Mouse (Mus musculus) brain, embryonic 14.5 days (tissue): ENCODE measurements around the gene Vmn1r139.
"Not testable (repeated sequence)": the region's sequence is repeated elsewhere in the genome, so short reads cannot be mapped to it uniquely, and the experiment has no call there.

Experiments
- CTCF ChIP-seq: fragments of 200-500 bp; IDR thresholded peaks from 2 replicates; pipeline ENCODE4 v1.5.1; 2012; ENCODE audit warnings: inconsistent platforms, mild to moderate bottlenecking, moderate library complexity, borderline replicate concordance; ENCODE audit not compliant: insufficient read depth, insufficient read length; ENCODE audit errors: extremely low read depth
- POLR2A ChIP-seq: fragments of 200-500 bp; IDR thresholded peaks from 2 replicates; pipeline ENCODE4 v1.6.1; 2012; ENCODE audit warnings: mild to moderate bottlenecking, inconsistent platforms, borderline replicate concordance; ENCODE audit not compliant: poor library complexity, insufficient read depth, insufficient read length, severe bottlenecking; ENCODE audit errors: extremely low read depth

DNA sequence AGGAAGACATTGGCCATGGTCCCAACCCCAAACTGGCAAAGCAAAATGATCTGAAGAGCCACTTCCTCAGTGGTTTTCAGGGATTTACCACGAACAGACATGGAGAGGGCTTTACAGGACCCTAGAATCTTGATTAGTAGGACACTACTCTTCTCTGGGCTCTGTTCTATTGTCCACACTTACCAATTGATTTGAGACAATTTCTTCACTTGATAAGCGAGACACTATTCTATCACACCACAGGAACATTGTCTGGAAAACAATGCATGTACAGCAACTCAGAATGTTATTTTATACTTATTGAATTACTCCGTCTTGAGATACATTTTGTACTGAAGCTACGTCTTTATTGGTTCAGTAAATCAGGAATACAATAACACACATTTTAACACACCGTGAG lies 65.8 kb downstream of the Vmn1r139 start, which contains the start of gene Gm10666:
- TF ChIP-seq POLR2A, CTCF: not testable (repeated sequence)
